Mouse (Mus musculus) T-cell, adult 2 months (primary cell): ENCODE measurements at regions not wholly inside any gene's neighbourhood (a gene's known extent, or its start where the extent isn't known, plus 50 kb on each side); places are given as distances from the start of the nearest gene placed in this dataset.

Experiments
- DNase-seq: peaks from one replicate; pipeline ENCODE4 v3.0.0; 2022; ENCODE audit warnings: low spot score

DNA sequence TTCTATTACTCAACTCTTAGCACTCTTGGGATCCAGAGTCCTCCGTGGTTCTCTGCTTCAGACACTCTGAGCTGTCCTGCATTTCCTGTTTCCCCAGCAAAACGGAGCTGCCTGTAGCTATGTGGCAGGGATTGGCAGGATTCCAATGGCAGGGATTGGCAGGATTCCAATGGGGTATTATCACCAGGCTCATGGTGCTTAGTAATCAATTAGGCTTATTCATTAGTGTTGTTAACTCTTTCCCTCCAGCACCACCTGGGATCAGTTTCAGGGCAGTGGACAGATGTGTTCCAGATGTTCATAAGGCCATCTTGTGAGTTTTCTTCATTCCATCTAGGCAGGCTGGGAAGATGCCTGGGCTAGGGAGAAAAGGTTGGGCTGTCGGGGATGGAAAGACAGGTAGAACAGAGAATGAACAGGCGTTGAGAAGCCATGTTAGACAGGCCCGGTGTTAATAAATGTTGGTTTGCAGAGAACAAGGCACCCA, 163.5 kb downstream of the Emp1 start:
- no peak for DNase-seq

GRCm38 (mm10) chr6:135526460-135527160, 164.3 kb downstream of the Emp1 start:
- no peak for DNase-seq

- no peak for DNase-seq
Observed at GRCm38 (mm10) chr6:135527879-135528278, 165.5 kb downstream of the Emp1 start.

DNA sequence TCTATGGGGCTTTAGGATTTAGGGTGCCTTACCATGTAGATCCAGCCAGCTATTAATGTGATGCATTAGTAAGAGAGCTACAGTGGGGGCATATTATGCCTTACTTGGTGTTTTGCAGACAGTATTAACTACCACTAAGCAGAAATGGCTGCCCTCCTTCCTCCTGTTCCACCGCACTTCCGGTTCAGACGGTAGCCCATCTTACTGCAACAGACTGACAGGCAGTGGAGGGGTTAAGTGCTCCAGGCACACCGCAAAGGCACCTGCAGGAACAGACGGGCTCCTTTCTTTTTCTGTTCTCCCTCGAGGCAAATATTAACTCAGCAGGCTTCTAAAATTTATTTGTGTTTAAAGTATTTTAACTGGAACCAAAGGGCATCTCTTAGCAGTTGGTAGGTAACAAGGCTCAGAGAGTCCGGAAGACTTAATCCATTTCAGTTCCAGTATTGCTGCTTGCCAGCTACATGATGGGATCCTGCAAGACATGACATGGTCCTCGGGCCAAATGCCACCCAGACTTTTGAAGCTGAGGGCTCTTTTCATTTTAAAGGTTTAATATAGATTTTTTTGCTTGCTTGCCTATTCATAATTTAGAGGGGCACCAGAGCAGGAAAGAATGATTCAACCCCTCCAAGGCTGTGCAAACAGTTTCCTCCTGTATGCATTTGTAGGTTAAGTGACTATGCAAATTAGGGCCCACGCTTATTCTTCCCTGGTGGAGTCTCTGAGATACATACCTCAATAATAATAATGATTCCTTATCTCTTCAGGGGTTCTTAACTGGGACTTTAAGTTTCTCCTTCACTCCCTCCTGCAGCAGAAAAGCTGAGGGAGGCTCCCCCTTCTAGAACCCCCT, 177.7 kb downstream of the Emp1 start:
- no peak for DNase-seq

DNA sequence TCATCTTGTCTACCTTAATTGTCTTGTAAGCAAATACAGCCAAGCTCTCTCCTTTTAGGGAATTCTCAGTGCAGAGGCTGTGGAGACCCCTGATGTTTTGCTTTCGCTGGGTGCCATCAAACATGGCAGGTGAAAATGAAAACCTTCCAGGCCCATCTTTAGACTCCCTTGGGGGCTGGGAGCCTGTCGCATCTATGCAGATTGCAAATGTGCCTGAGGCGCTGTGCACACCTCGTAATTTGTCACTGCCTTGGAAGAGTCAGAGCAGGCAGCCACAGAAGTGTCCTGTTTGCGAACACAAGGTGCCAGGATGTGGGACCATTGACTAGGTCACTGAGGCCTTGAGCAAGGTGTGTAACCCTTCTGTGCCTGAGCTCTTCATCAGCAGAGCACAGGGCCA, 179.2 kb downstream of the Emp1 start:
- no peak for DNase-seq

- DNase-seq: no peak
Observed at GRCm38 (mm10) chr6:135542356-135542755, 180.0 kb downstream of the Emp1 start.

- DNase-seq: no peak
Observed at GRCm38 (mm10) chr6:135543390-135543789, 181.0 kb downstream of the Emp1 start.

- no peak for DNase-seq
Observed at GRCm38 (mm10) chr6:135543863-135544262, 181.5 kb downstream of the Emp1 start.

GRCm38 (mm10) chr6:135550368-135550950, 188.1 kb downstream of the Emp1 start:
- no peak for DNase-seq

DNA sequence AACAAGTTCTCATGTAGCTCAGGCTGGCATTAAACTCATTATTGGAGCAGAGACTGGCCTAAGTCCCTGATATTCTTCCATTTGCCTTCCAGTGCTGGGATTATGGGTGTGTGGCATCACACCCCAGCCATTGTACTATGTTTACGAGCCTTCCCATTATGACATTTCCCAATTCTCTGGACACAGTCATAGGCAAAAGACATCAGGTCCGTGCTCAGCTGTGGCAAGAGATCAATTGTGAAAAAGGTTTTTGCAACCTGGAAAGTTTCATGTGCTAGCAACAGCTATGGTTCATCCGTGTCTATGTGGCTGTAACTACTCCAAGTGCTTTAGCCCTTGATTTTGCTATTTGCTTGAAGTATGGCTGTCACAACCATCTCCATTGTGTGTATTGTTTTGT, 190.1 kb downstream of the Emp1 start:
- no peak for DNase-seq

- DNase-seq: no peak
Observed at GRCm38 (mm10) chr6:135559501-135559907, 197.2 kb downstream of the Emp1 start.

- no peak for DNase-seq
Observed at GRCm38 (mm10) chr6:135562267-135562666, 199.9 kb downstream of the Emp1 start.

- no peak for DNase-seq
Observed at GRCm38 (mm10) chr6:135563766-135564165, 201.4 kb downstream of the Emp1 start.

GRCm38 (mm10) chr6:135569086-135569485, 206.7 kb downstream of the Emp1 start:
- DNase-seq: no peak

- no peak for DNase-seq
Observed at GRCm38 (mm10) chr6:135575294-135575693, 212.9 kb downstream of the Emp1 start.

GRCm38 (mm10) chr6:135578728-135579127, 216.4 kb downstream of the Emp1 start:
- no peak for DNase-seq

- no peak for DNase-seq
Observed at GRCm38 (mm10) chr6:135582567-135582966, 220.2 kb downstream of the Emp1 start.

DNA sequence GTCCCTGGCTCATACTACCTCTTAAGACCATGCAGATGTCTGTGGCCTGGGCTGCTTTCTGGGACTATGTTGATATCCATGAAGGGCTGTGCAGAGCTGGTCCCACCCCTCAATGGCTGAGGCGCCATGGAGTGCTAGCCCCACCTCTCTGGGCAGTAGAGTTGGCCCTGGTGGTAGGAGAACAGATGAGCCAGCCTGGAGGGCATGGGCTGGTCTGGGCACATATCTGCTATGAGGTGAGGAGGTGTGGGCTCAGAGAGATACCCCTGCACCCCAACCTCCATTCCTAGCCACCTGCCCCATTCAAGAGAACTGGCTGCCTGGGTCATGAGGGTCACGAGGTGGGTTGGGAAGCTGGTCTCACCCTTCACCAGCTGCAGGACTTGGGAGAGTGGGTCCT, 222.4 kb downstream of the Emp1 start:
- no peak for DNase-seq

- DNase-seq: no peak
Observed at GRCm38 (mm10) chr6:135590084-135590483, 227.7 kb downstream of the Emp1 start.

DNA sequence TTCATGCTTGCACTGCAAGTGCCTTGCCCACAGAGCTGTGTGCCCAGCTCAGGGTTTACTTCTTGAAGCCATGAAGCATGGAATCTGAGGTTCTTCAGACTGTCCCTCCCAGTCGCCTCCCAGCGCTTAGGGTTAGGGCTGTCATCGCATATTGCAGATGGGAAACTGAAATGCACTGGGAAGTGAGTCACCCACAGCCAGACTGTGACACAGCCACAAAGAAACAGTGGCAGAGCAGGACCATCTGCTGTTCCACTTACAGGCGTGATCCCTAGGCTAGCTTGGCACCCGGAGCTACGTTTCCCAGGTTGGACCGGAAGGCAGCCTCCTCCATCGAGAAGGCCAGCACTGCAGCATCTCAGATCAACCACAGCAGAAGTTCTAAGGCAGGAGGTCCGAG, 228.7 kb downstream of the Emp1 start:
- no peak for DNase-seq

DNA sequence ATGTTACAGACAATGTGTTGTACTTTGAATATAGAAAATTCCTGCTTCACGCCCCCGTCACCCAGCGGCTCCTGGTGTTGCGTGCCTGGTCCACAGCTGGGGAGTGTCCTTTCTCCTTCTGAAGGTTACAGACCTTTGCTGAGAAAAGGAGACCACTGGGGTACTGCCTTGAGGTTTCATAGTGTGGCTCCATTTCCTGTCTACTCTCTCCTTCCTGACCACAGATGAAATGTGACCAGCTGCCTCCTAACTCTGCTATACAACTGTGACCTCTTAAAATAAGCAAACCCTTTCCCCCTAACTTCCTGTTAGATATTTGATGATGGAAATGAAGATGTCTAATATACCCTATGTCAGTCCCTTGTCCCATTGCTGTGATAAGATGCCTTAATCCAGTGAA, 234.0 kb downstream of the Emp1 start:
- no peak for DNase-seq

- no peak for DNase-seq
Observed at GRCm38 (mm10) chr6:135610504-135611096, 248.3 kb downstream of the Emp1 start.

DNA sequence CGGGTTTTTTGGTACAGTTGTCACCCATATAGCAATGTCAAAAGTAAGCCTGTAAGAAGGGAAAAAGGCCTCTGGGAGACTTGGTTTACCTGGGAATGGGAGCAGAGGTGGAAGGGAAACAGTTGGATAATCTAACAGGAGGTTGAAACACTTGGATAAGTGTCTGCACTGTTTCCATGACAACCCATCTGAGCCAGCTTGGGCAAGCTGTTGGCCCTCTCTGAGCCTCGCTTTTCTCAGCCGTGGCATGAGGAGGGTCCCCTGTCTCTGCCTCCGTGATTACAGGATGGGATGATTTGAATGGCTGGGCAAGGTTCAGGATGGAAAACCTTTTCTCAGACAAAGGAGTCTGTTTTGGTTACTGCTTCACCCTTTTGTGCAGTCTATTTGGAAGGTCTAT, 265.6 kb downstream of the Emp1 start:
- no peak for DNase-seq
